Mouse (Mus musculus) embryonic facial prominence, embryonic 13.5 days (tissue): Measurements from ENCODE around the gene Cd4. TPM values are rescaled to one million over a fixed set of nuclear protein-coding genes. Genes with fewer than 3 reads are reported as not detected.

Experiments
- ATAC-seq: fragments of 200-750 bp; cut with Nextera tagmentation; 2 replicates; pipeline ENCODE4 v1.8.0; 2017; ENCODE audit warnings: low read depth; ENCODE audit not compliant: insufficient number of reproducible peaks, insufficient read depth, low FRiP score, low TSS enrichment
- H3K27ac ChIP-seq: fragments of 300-500 bp; sonication (generic); 2 replicates; pipeline ENCODE4 v1.5.1; 2015; ENCODE audit warnings: moderate library complexity, mild to moderate bottlenecking, inconsistent platforms
- H3K27me3 ChIP-seq: fragments of 300-500 bp; sonication (generic); 2 replicates; pipeline ENCODE4 v1.6.1; 2015; ENCODE audit warnings: mild to moderate bottlenecking, inconsistent platforms
- H3K36me3 ChIP-seq: fragments of 300-500 bp; sonication (generic); 2 replicates; pipeline ENCODE4 v1.6.1; 2015; ENCODE audit warnings: mild to moderate bottlenecking, inconsistent platforms
- H3K4me1 ChIP-seq: fragments of 300-500 bp; sonication (generic); 2 replicates; pipeline ENCODE4 v1.6.1; 2015; ENCODE audit warnings: inconsistent platforms
- H3K4me2 ChIP-seq: fragments of 300-500 bp; sonication (generic); 2 replicates; pipeline ENCODE4 v1.6.1; 2015; ENCODE audit warnings: moderate library complexity, mild to moderate bottlenecking, inconsistent platforms
- H3K4me3 ChIP-seq: fragments of 300-500 bp; sonication (generic); 2 replicates; pipeline ENCODE4 v1.5.1; 2015; ENCODE audit warnings: mild to moderate bottlenecking, inconsistent platforms
- H3K9ac ChIP-seq: fragments of 300-500 bp; sonication (generic); 2 replicates; pipeline ENCODE4 v1.6.1; 2015; ENCODE audit warnings: mild to moderate bottlenecking, inconsistent platforms
- H3K9me3 ChIP-seq: fragments of 300-500 bp; sonication (generic); 2 replicates; pipeline ENCODE4 v1.6.1; 2016; ENCODE audit warnings: inconsistent platforms
- WGBS: fragments of 180-500 bp; shearing (Covaris S2); methylation state at CpG from one replicate; pipeline ENCODE4 v1.1.7; 2015; ENCODE audit warnings: mixed read lengths; 5-methylcytosine and 5-hydroxymethylcytosine counted together
- polyA plus RNA-seq: library from polyadenylated mRNA; unstranded; fragments of >200 nt; fragmentation: Nextera tagmentation; extraction: Ambion mirVana; gene quantifications from 2 replicates; pipeline ENCODE4 v1.2.1, GENCODE M21; 2015

The Cd4 gene
- 0.37 TPM in 1 of 2 replicates, not detected in the other for polyA plus RNA-seq

- no peak within 1 kb of the TSS for H3K27ac ChIP-seq
- no peak within 1 kb of the TSS for H3K9ac ChIP-seq
- no peaks in the 10 kb centered on the region for H3K9me3 ChIP-seq
- 84% methylated on average over 9 of the region's 9 CpGs for WGBS
- H3K36me3 ChIP-seq, result no peaks in the 10 kb centered on the region
- H3K27me3 ChIP-seq, result no peaks in the 10 kb centered on the region
- H3K4me3 ChIP-seq, result no peak within 1 kb of the TSS
- H3K4me2 ChIP-seq, result no peak within 1 kb of the TSS
- no peak for ATAC-seq
- no peaks in the 10 kb centered on the region for H3K4me1 ChIP-seq
Observed at GRCm38 (mm10) chr6:124887986-124888385, at the start of gene Cd4. Gene Cd4 (minus strand): TSS chr6:124888221.

GRCm38 (mm10) chr6:124937493-124937892 is 49.5 kb upstream of the Cd4 start:
- Histone ChIP-seq H3K4me3 (no peak overlapping the region), H3K27me3 (no peaks in the 10 kb centered on the region), H3K9me3 (no peaks in the 10 kb centered on the region), H3K4me2 (no peak overlapping the region), H3K27ac (no peak overlapping the region), H3K4me1 (peaks cover 11% of the 10 kb centered on the region), H3K9ac (no peak overlapping the region), H3K36me3 (peaks cover 64% of the 10 kb centered on the region)
- ATAC-seq, result no peak
- 74% methylated on average over 2 of the region's 2 CpGs for WGBS

GRCm38 (mm10) chr6:124936681-124937080 is 48.7 kb upstream of the Cd4 start:
- 76% methylated on average over 1 of the region's 1 CpGs for WGBS
- ATAC-seq, result no peak
- Histone ChIP-seq H3K27me3 (no peaks in the 10 kb centered on the region), H3K36me3 (peaks cover 65% of the 10 kb centered on the region), H3K4me1 (peaks cover 15% of the 10 kb centered on the region), H3K27ac (no peak overlapping the region), H3K9me3 (no peaks in the 10 kb centered on the region), H3K4me3 (no peak overlapping the region), H3K4me2 (no peak overlapping the region), H3K9ac (no peak overlapping the region)

- 89% methylated on average over 7 of the region's 7 CpGs for WGBS
- Histone ChIP-seq H3K9ac (peak overlapping the region; percentile 16; the same call in 1 of the 2 replicates), H3K4me2 (no peak overlapping the region), H3K27me3 (no peaks in the 10 kb centered on the region), H3K4me1 (peaks cover 23% of the 10 kb centered on the region), H3K4me3 (no peak overlapping the region), H3K9me3 (no peaks in the 10 kb centered on the region), H3K36me3 (peaks cover 63% of the 10 kb centered on the region), H3K27ac (no peak overlapping the region)
- ATAC-seq, result no peak
Observed at GRCm38 (mm10) chr6:124934670-124935069, 46.6 kb upstream of the Cd4 start.

GRCm38 (mm10) chr6:124933127-124933526 is 45.1 kb upstream of the Cd4 start:
- Histone ChIP-seq H3K4me3 (peak overlapping the region; percentile 91; the same call in 1 of the 2 replicates), H3K27ac (no peak overlapping the region), H3K27me3 (no peaks in the 10 kb centered on the region), H3K9me3 (no peaks in the 10 kb centered on the region), H3K36me3 (peaks cover 49% of the 10 kb centered on the region), H3K9ac (no peak overlapping the region), H3K4me1 (peaks cover 28% of the 10 kb centered on the region), H3K4me2 (peak overlapping the region; percentile 90)
- no peak for ATAC-seq
- WGBS, result 93% methylated on average over 3 of the region's 3 CpGs

DNA sequence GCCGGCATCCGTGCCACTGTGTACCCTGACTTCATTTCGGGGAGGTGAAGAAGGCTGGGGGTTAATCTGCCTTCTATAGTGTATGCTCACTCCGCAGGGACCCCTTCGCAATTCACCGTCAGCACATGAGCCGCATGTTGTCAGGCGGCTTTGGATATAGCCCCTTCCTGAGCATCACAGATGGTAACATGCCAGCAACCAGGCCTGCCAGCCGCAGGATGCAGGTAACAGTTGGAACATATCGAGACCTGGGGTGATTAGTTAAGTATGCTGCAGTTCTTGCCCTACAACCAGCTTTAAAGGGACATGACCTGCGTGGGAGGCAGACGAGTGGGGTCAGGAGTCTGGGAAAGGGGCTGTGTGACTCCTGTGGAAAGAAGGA is 44.3 kb upstream of the Cd4 start:
- Histone ChIP-seq H3K4me2 (peak overlapping the region; percentile 90), H3K9me3 (no peaks in the 10 kb centered on the region), H3K4me1 (peaks cover 28% of the 10 kb centered on the region), H3K4me3 (peak overlapping the region; percentile 91), H3K27ac (peak overlapping the region; percentile 97), H3K9ac (peak overlapping the region; percentile 98), H3K27me3 (no peaks in the 10 kb centered on the region), H3K36me3 (peaks cover 42% of the 10 kb centered on the region)
- no peak for ATAC-seq
- 44% methylated on average over 12 of the region's 12 CpGs for WGBS

- Histone ChIP-seq H3K27ac (peak overlapping the region; percentile 97), H3K4me3 (peak overlapping the region; percentile 91), H3K27me3 (no peaks in the 10 kb centered on the region), H3K4me1 (peaks cover 28% of the 10 kb centered on the region), H3K4me2 (peak overlapping the region; percentile 90), H3K36me3 (peaks cover 36% of the 10 kb centered on the region), H3K9ac (peak overlapping the region; percentile 98), H3K9me3 (no peaks in the 10 kb centered on the region)
- ATAC-seq, result peak; percentile 3; the same call in 1 of the 2 replicates
- under 1% methylated on average over 48 of the region's 48 CpGs for WGBS
Observed at GRCm38 (mm10) chr6:124931525-124932313, 43.7 kb upstream of the Cd4 start.

DNA sequence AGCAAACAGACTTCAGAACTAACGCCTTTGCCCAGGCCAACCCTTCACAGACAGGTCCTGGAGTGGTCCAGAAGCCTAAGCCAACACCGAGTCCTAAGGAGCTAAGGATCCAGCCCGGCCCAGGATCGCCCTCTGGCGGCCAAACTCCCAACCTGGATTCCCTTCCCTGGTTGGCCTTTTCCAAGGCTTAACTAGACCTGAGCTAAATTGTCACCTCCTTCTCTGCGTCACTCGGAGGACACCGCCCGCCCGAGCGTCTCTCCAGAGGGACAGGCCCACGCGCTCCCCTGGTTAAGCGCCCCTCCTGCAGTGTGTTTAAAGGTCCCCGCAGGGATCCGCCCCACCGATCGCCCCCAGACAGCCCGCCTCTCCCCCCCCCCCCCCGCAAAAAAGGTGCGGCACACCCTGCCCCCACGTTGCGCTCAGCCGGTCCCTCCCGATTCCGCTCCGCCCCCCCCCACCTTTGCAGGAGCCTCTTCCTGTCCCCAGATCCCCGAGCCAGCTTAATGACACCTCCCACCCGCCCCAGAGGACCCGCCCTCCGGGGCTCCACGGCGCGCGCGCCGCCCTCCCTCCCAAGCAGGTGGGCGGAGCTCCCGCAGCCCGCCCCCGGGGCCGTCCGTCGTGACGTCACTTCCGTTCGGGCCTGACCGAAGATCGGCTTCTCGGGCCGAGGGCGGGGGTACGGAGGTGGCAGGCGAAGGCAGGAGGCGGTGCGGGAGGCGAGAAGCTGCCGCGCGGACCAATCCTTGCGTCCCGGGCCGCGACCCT is 42.9 kb upstream of the Cd4 start, which contains the start of gene Mlf2:
Gene Mlf2, plus strand, starts transcription at position 633 of the 771 bp plus-strand sequence.
- Histone ChIP-seq H3K4me2 (peak within 1 kb of the TSS; percentile 90), H3K9me3 (no peaks in the 10 kb centered on the region), H3K27me3 (no peaks in the 10 kb centered on the region), H3K27ac (peak within 1 kb of the TSS; percentile 97), H3K36me3 (peaks cover 28% of the 10 kb centered on the region), H3K4me1 (peaks cover 33% of the 10 kb centered on the region), H3K4me3 (peak within 1 kb of the TSS; percentile 91), H3K9ac (peak within 1 kb of the TSS; percentile 98)
- peak; percentile 92 for ATAC-seq
- under 1% methylated on average over 61 of the region's 64 CpGs for WGBS

GRCm38 (mm10) chr6:124930231-124930630 is 42.2 kb upstream of the Cd4 start:
- H3K4me1 ChIP-seq, result peaks cover 40% of the 10 kb centered on the region
- H3K36me3 ChIP-seq, result peaks cover 21% of the 10 kb centered on the region
- H3K4me3 ChIP-seq, result peak overlapping the region; percentile 91
- ATAC-seq, result no peak
- no peaks in the 10 kb centered on the region for H3K9me3 ChIP-seq
- peak overlapping the region; percentile 98 for H3K9ac ChIP-seq
- peak overlapping the region; percentile 97 for H3K27ac ChIP-seq
- WGBS, result 10% methylated on average over 1 of the region's 1 CpGs
- H3K27me3 ChIP-seq, result no peaks in the 10 kb centered on the region
- peak overlapping the region; percentile 90 for H3K4me2 ChIP-seq

DNA sequence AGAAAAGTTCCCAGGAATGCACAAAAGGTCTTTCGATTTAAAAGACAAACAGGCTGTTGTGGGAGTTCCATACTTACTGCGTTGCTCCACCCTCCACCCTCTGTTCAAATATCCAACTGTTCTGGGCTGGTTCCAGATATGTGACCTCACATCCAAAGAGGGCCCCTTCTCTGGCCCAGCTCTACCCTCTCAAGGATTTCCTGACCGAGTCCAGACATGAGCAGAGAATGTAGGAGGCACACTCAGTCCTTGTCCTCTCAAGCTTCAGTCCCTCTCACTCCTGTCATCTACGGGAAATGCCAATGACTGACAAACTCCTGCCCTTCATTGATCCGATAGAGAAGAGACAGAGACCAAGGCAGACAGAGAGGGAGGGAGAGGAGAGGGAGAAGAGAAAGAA is 37.9 kb upstream of the Cd4 start:
- Histone ChIP-seq H3K4me2 (0 out of 2 replicates have a peak overlapping the region, but pooled peaks have one; percentile 22), H3K9ac (0 out of 2 replicates have a peak overlapping the region, but pooled peaks have one; percentile 44), H3K9me3 (no peaks in the 10 kb centered on the region), H3K4me1 (peaks cover 36% of the 10 kb centered on the region), H3K4me3 (no peak overlapping the region), H3K27me3 (no peaks in the 10 kb centered on the region), H3K36me3 (no peaks in the 10 kb centered on the region), H3K27ac (peak overlapping the region; percentile 78)
- no peak for ATAC-seq
- 34% methylated on average over 5 of the region's 5 CpGs for WGBS

DNA sequence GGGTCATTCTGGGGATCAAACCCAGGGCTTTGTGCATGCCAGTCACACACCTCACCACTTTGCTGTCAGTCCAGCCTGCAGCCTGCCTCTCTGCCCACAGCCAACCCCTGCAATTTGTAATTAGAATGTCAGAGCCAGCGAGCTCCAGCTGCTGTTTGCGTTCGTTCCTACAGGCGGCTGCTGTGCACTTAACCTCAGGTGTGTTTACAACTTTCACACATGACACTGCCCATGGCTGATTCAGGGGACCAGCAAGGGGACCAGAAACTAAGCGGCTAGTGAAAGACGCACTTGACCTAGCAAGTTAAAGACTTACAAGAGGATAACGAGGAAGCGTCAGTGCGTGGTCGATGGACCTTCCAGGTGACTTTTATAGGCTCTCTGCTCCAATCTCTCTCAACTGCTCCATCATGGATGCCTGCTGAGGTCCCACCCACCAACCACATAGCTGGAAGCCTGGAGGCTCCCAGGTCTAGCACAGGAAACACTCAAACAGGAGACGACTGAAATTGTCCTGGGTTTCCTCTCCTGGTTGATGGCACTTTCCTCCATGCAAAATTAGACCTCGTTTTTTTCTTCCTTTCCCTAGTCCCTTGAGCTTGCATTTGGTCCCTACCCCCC is 37.3 kb upstream of the Cd4 start:
- no peak for ATAC-seq
- Histone ChIP-seq H3K4me2 (peak overlapping the region; percentile 22), H3K27me3 (no peaks in the 10 kb centered on the region), H3K9me3 (no peaks in the 10 kb centered on the region), H3K4me3 (no peak overlapping the region), H3K27ac (peak overlapping the region; percentile 78; the same call in 1 of the 2 replicates), H3K4me1 (peaks cover 41% of the 10 kb centered on the region), H3K9ac (0 out of 2 replicates have a peak overlapping the region, but pooled peaks have one; percentile 44), H3K36me3 (no peaks in the 10 kb centered on the region)
- 34% methylated on average over 12 of the region's 12 CpGs for WGBS
